16 mouse cellular contexts compared by ENCODE assay signal in the genomic region with DNA sequence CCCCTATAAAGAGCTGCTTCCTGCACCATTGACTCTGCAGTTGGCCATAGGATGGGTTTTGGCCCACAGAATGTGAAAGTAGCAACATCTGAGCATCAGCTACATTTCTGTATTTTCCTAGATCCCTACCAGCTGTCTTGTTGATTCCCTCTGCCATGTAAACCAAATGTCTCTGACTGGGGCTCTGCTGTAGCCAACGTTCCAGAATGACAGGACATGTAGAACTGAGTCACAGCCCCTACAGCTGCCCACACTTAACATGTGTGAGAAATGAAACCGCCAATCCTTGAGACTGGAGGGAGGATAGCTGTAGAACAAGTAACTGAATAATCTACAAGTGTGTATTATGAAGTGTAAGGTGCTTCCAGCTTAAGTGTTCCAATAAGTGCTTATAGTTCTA.
"Had no signal": no experiment of that assay in that cellular context is flagged by ENCODE, and none has a peak within 500 bp of the region (broad histone marks: within the 10 kb centered on the region; RNA-seq: fewer than 3 reads in every experiment).

No protein-coding gene starts in this region.

- DNase-seq: lung, adult 2 months; lung, postnatal 14 days; lung, postnatal 36 days; right cerebral cortex, postnatal 14 days; thymus, adult 2 months; thymus, postnatal 25 days; thymus, postnatal 4 days had no signal

- ATAC-seq: lung, postnatal 0 days; midbrain, embryonic 13.5 days; midbrain, embryonic 15.5 days had no signal

- H3K4me3 ChIP-seq: lung, embryonic 15.5 days; megakaryocyte, embryonic 14.5 days; midbrain, embryonic 13.5 days; midbrain, embryonic 15.5 days; neural tube, embryonic 12.5 days; stomach, embryonic 15.5 days had no signal

- H3K27ac ChIP-seq: lung, embryonic 15.5 days; macrophage; midbrain, embryonic 13.5 days; midbrain, embryonic 15.5 days; neural tube, embryonic 12.5 days; stomach, embryonic 15.5 days; stomach, postnatal 0 days had no signal
